Mouse (Mus musculus) kidney, postnatal 25 days (tissue): ENCODE measurements around the gene Syne4.

ENCODE experiments used
- DNase-seq, 2 experiments: peaks; one replicate each; pipeline ENCODE4 v3.0.0; 2021; ENCODE audit warnings: mixed read lengths in 2 of 2

The Syne4 gene

GRCm38 (mm10) chr7:30297266-30297665 is 17.3 kb upstream of the Syne4 start:
- DNase-seq, result no peak

GRCm38 (mm10) chr7:30300914-30301313 is 13.7 kb upstream of the Syne4 start:
- DNase-seq, result peak in 1 of 2 experiments; percentile 45

GRCm38 (mm10) chr7:30306083-30306779 is 8.4 kb upstream of the Syne4 start:
- no peak for DNase-seq

- peak; percentile 96 to 99 for DNase-seq
Measured at GRCm38 (mm10) chr7:30308076-30309005, 6.3 kb upstream of the Syne4 start, which contains the start of gene Alkbh6. Gene Alkbh6 (plus strand): TSS chr7:30308717.

- no peak for DNase-seq
Measured at GRCm38 (mm10) chr7:30309395-30310129, 5.0 kb upstream of the Syne4 start.

GRCm38 (mm10) chr7:30310136-30310535 is 4.5 kb upstream of the Syne4 start:
- DNase-seq, result peak in 1 of 2 experiments; percentile 63

- DNase-seq, result peak; percentile 75 to 91
Measured at GRCm38 (mm10) chr7:30313666-30314320, 814 bp upstream of the Syne4 start.

- no peak for DNase-seq
Measured at GRCm38 (mm10) chr7:30315559-30316529, 1.2 kb downstream of the Syne4 start.

GRCm38 (mm10) chr7:30318142-30318541 is 3.5 kb downstream of the Syne4 start:
- DNase-seq, result peak; percentile 52 to 83

GRCm38 (mm10) chr7:30320946-30321345 is 6.3 kb downstream of the Syne4 start:
- DNase-seq, result no peak

- DNase-seq, result peak; percentile 88 to 95
Measured at GRCm38 (mm10) chr7:30321539-30322284, 7.1 kb downstream of the Syne4 start, which contains the start of gene E130208F15Rik. Gene E130208F15Rik (plus strand): TSS chr7:30321740.

- peak; percentile 98 to 100 for DNase-seq
Measured at GRCm38 (mm10) chr7:30322285-30322667, 7.7 kb downstream of the Syne4 start.

- DNase-seq, result no peak
Measured at GRCm38 (mm10) chr7:30322865-30323264, 8.3 kb downstream of the Syne4 start.

GRCm38 (mm10) chr7:30323795-30324194 is 9.2 kb downstream of the Syne4 start, which contains the start of gene Sdhaf1:
Gene Sdhaf1 (minus strand): TSS chr7:30323895.
- DNase-seq, result no peak

GRCm38 (mm10) chr7:30324300-30324944 is 9.8 kb downstream of the Syne4 start:
- DNase-seq, result no peak

- peak in 1 of 2 experiments; percentile 73 for DNase-seq
Measured at GRCm38 (mm10) chr7:30325364-30325763, 10.8 kb downstream of the Syne4 start.

GRCm38 (mm10) chr7:30326427-30326826 is 11.8 kb downstream of the Syne4 start:
- DNase-seq, result no peak

- peak; percentile 68 to 84 for DNase-seq
Measured at GRCm38 (mm10) chr7:30327140-30327539, 12.5 kb downstream of the Syne4 start.

- DNase-seq, result no peak
Measured at GRCm38 (mm10) chr7:30328379-30328778, 13.8 kb downstream of the Syne4 start.

- peak; percentile 87 to 88 for DNase-seq
Measured at GRCm38 (mm10) chr7:30331887-30332286, 17.3 kb downstream of the Syne4 start.
